Mouse (Mus musculus): ENCODE measurements around the gene Tmbim1. TPM values are rescaled to one million over a fixed set of nuclear protein-coding genes. Genes with fewer than 3 reads are reported as not detected.
"Not testable (repeated sequence)": the region's sequence is repeated elsewhere in the genome, so short reads cannot be mapped to it uniquely, and the experiment has no call there.

Tmbim1 gene
- total RNA-seq, 1 experiment: 38.0 TPM

- TF ChIP-seq MAFK (IDR thresholded peaks at IDR 0.05; ENCODE audit: insufficient read depth, low read depth, low read length): no peak
- TF ChIP-seq ZNF384 (IDR thresholded peaks at IDR 0.05; ENCODE audit: low read depth, low read length): no peak
- TF ChIP-seq CHD2 (IDR thresholded peaks at IDR 0.05; ENCODE audit: low read depth, low read length): no peak
- no peak for TF ChIP-seq ZC3H11A (IDR thresholded peaks at IDR 0.05; ENCODE audit: borderline replicate concordance, low read depth, low read length)
- peak overlapping the region; percentile 60 to 76 for H3K4me3 ChIP-seq (ENCODE audit: insufficient read depth in 1 of 2, low read depth in 1 of 2, low read length in 2 of 2, poor library complexity in 1 of 2, severe bottlenecking in 1 of 2)
- H3K27ac ChIP-seq (ENCODE audit: insufficient read depth, low read depth, low read length, poor library complexity, severe bottlenecking): no peak overlapping the region
- H3K4me1 ChIP-seq (ENCODE audit: control insufficient read depth in 2 of 2, insufficient read depth in 2 of 2, low read length in 2 of 2, poor library complexity in 1 of 2): peaks cover 0 to 5% of the 10 kb centered on the region in 2 experiments; a peak in 2 of 4 replicates
- H3K36me3 ChIP-seq (ENCODE audit: control insufficient read depth, insufficient read depth, low read length, poor library complexity, severe bottlenecking): no peaks in the 10 kb centered on the region
- H3K9ac ChIP-seq (ENCODE audit: insufficient read depth, low read depth, low read length, poor library complexity, severe bottlenecking): peak overlapping the region; percentile 56
- H3K9me3 ChIP-seq (ENCODE audit: control insufficient read depth, insufficient read depth, low read depth, low read length): no peaks in the 10 kb centered on the region
- DNase-seq (ENCODE audit: low read depth, low spot score): peak; percentile 97
- in situ Hi-C loops (cut with MboI; ENCODE audit: low sequenced_read_pairs in 2 of 2, unreplicated experiment in 2 of 2): no loop called here
These were observed 26.9 kb upstream of the Tmbim1 start for GRCm38 (mm10) chr1:74332241-74332763.

- no peak overlapping the region for H3K27ac ChIP-seq (ENCODE audit: insufficient read depth, low read depth, low read length, poor library complexity, severe bottlenecking)
- in situ Hi-C loops (cut with MboI; ENCODE audit: low sequenced_read_pairs in 2 of 2, unreplicated experiment in 2 of 2): no loop called here
- DNase-seq (ENCODE audit: low read depth, low spot score): no peak
- H3K9ac ChIP-seq (ENCODE audit: insufficient read depth, low read depth, low read length, poor library complexity, severe bottlenecking): no peak overlapping the region
- H3K4me1 ChIP-seq (ENCODE audit: control insufficient read depth in 2 of 2, insufficient read depth in 2 of 2, low read length in 2 of 2, poor library complexity in 1 of 2): peaks cover 0 to 4% of the 10 kb centered on the region in 2 experiments; a peak in 2 of 4 replicates
- no peaks in the 10 kb centered on the region for H3K9me3 ChIP-seq (ENCODE audit: control insufficient read depth, insufficient read depth, low read depth, low read length)
- TF ChIP-seq ZC3H11A (IDR thresholded peaks at IDR 0.05; ENCODE audit: borderline replicate concordance, low read depth, low read length) (no peak), HCFC1 (IDR thresholded peaks at IDR 0.05; ENCODE audit: borderline replicate concordance, insufficient read depth, low read length) (no peak), CHD2 (IDR thresholded peaks at IDR 0.05; ENCODE audit: low read depth, low read length) (no peak), MAFK (IDR thresholded peaks at IDR 0.05; ENCODE audit: insufficient read depth, low read depth, low read length) (no peak), ZNF384 (IDR thresholded peaks at IDR 0.05; ENCODE audit: low read depth, low read length) (no peak)
- H3K4me3 ChIP-seq (ENCODE audit: insufficient read depth in 1 of 2, low read depth in 1 of 2, low read length in 2 of 2, poor library complexity in 1 of 2, severe bottlenecking in 1 of 2): no peak overlapping the region
- no peaks in the 10 kb centered on the region for H3K36me3 ChIP-seq (ENCODE audit: control insufficient read depth, insufficient read depth, low read length, poor library complexity, severe bottlenecking)
These were observed 25.7 kb upstream of the Tmbim1 start for GRCm38 (mm10) chr1:74331046-74331681.

- in situ Hi-C loops (cut with MboI; ENCODE audit: low sequenced_read_pairs in 2 of 2, unreplicated experiment in 2 of 2): no loop called here
- Histone ChIP-seq H3K9ac (ENCODE audit: insufficient read depth, low read depth, low read length, poor library complexity, severe bottlenecking) (no peak overlapping the region), H3K27ac (ENCODE audit: insufficient read depth, low read depth, low read length, poor library complexity, severe bottlenecking) (no peak overlapping the region), H3K4me1 (ENCODE audit: control insufficient read depth in 2 of 2, insufficient read depth in 2 of 2, low read length in 2 of 2, poor library complexity in 1 of 2) (peaks cover 0 to 4% of the 10 kb centered on the region in 2 experiments; a peak in 2 of 4 replicates), H3K9me3 (ENCODE audit: control insufficient read depth, insufficient read depth, low read depth, low read length) (no peaks in the 10 kb centered on the region), H3K4me3 (ENCODE audit: insufficient read depth in 1 of 2, low read depth in 1 of 2, low read length in 2 of 2, poor library complexity in 1 of 2, severe bottlenecking in 1 of 2) (no peak overlapping the region), H3K36me3 (ENCODE audit: control insufficient read depth, insufficient read depth, low read length, poor library complexity, severe bottlenecking) (no peaks in the 10 kb centered on the region)
- no peak for DNase-seq (ENCODE audit: low read depth, low spot score)
- TF ChIP-seq CHD2 (IDR thresholded peaks at IDR 0.05; ENCODE audit: low read depth, low read length): no peak
- no peak for TF ChIP-seq MAFK (IDR thresholded peaks at IDR 0.05; ENCODE audit: insufficient read depth, low read depth, low read length)
- TF ChIP-seq ZC3H11A (IDR thresholded peaks at IDR 0.05; ENCODE audit: borderline replicate concordance, low read depth, low read length): no peak
- no peak for TF ChIP-seq ZNF384 (IDR thresholded peaks at IDR 0.05; ENCODE audit: low read depth, low read length)
- TF ChIP-seq HCFC1 (IDR thresholded peaks at IDR 0.05; ENCODE audit: borderline replicate concordance, insufficient read depth, low read length): no peak
These were observed 24.5 kb upstream of the Tmbim1 start for GRCm38 (mm10) chr1:74329899-74330431.

GRCm38 (mm10) chr1:74326916-74327315 lies 21.5 kb upstream of the Tmbim1 start:
- H3K36me3 ChIP-seq (ENCODE audit: control insufficient read depth, insufficient read depth, low read length, poor library complexity, severe bottlenecking); H3K4me3 ChIP-seq (ENCODE audit: insufficient read depth in 1 of 2, low read depth in 1 of 2, low read length in 2 of 2, poor library complexity in 1 of 2, severe bottlenecking in 1 of 2); H3K4me1 ChIP-seq (ENCODE audit: control insufficient read depth in 2 of 2, insufficient read depth in 2 of 2, low read length in 2 of 2, poor library complexity in 1 of 2); H3K27ac ChIP-seq (ENCODE audit: insufficient read depth, low read depth, low read length, poor library complexity, severe bottlenecking); H3K9ac ChIP-seq (ENCODE audit: insufficient read depth, low read depth, low read length, poor library complexity, severe bottlenecking); DNase-seq (ENCODE audit: low read depth, low spot score); in situ Hi-C loops (cut with MboI; ENCODE audit: low sequenced_read_pairs in 2 of 2, unreplicated experiment in 2 of 2); H3K9me3 ChIP-seq (ENCODE audit: control insufficient read depth, insufficient read depth, low read depth, low read length): not testable (repeated sequence)

Measured in ES-E14 (cell line).